Mouse (Mus musculus): ENCODE data around the gene Rb1.

DNA sequence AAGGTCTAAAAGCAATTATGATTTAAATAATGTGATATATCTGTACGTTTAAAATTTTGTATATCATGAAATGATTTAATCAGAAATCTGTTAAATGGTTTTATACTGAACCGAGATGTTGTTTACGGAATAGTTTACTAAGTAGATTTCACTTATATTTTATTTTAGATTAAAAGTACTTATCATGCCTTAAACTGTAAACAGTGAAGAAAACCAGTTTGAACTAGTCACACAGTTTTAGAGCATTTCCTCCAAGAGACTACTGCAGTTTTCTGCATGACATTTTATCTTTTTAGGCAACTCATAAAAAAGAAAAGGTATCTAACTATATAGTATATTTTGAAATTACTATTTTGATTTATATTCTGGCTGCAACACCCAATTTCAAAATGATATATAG, 85.8 kb downstream of the Rb1 start:
- TF ChIP-seq NRF1 (IDR thresholded peaks at IDR 0.05; ENCODE audit: insufficient read depth, low read depth, low read length, poor library complexity, severe bottlenecking), result no peak
- TF ChIP-seq CTCF (IDR thresholded peaks at IDR 0.05 in 2 of 3, conservative IDR thresholded peaks at IDR 0.05 in 1 of 3; ENCODE audit: control insufficient read depth in 1 of 3, insufficient read depth in 1 of 3, low read depth in 2 of 3, low read length in 3 of 3, poor library complexity in 1 of 3, severe bottlenecking in 1 of 3), result no peak
- TF ChIP-seq GATA1 (IDR thresholded peaks at IDR 0.05; ENCODE audit: low read depth, low read length), result no peak
- TF ChIP-seq MAX (IDR thresholded peaks at IDR 0.05; ENCODE audit: low read length), result no peak
- TF ChIP-seq CHD2 (IDR thresholded peaks at IDR 0.05; ENCODE audit: low read length), result no peak
- TF ChIP-seq ZNF384 (IDR thresholded peaks at IDR 0.05; ENCODE audit: low read depth, low read length), result no peak
- TF ChIP-seq MAFK (IDR thresholded peaks at IDR 0.05; ENCODE audit: borderline replicate concordance, low read depth, low read length), result no peak
- no peak for TF ChIP-seq HCFC1 (IDR thresholded peaks at IDR 0.05; ENCODE audit: low read depth, low read length)
- TF ChIP-seq POLR2AphosphoS5 (IDR thresholded peaks at IDR 0.05; ENCODE audit: borderline replicate concordance, low read depth, low read length), result no peak

Measured in MEL (cell line).